Mouse (Mus musculus) hematopoietic stem cell, adult 5-6 weeks (primary cell): ENCODE data around the gene Prr12. TPM values are rescaled to one million over a fixed set of nuclear protein-coding genes. Genes with fewer than 3 reads are reported as not detected.
"Not testable (repeated sequence)": the region's sequence is repeated elsewhere in the genome, so short reads cannot be mapped to it uniquely, and the experiment has no call there.

Experiments
- ATAC-seq, 2 experiments: fragments of 125-278 bp in 1 of 2; replicated peaks in 1 of 2; 2 replicates each; pipeline ENCODE4 v1.8.0; 2016 to 2017; ENCODE audit warnings: inconsistent platforms in 2 of 2, mild to moderate bottlenecking in 2 of 2, moderate number of reproducible peaks in 2 of 2, low read depth in 1 of 2, moderate TSS enrichment in 1 of 2; ENCODE audit not compliant: low FRiP score in 2 of 2, poor library complexity in 2 of 2, severe bottlenecking in 2 of 2, insufficient read depth in 1 of 2, low TSS enrichment in 1 of 2
- total RNA-seq: library from RNA; stranded (forward); fragments of 172-1452, 232-1000 nt; gene quantifications from 2 replicates; pipeline ENCODE4 v1.2.3, GENCODE M21; 2017

The Prr12 gene
- total RNA-seq, 1 experiment from 2014 or later, result 3.9 TPM

GRCm38 (mm10) chr7:45038411-45038810 is 14.3 kb downstream of the Prr12 start:
- no peak for ATAC-seq

- peak; percentile 68 to 70; a peak in 3 of 4 replicates for ATAC-seq
These were observed 14.8 kb downstream of the Prr12 start for GRCm38 (mm10) chr7:45037720-45038361.

GRCm38 (mm10) chr7:45036702-45037101 is 16.0 kb downstream of the Prr12 start:
- no peak for ATAC-seq

GRCm38 (mm10) chr7:45035631-45036030 is 17.1 kb downstream of the Prr12 start:
- ATAC-seq, result no peak

GRCm38 (mm10) chr7:45033722-45034359 is 18.8 kb downstream of the Prr12 start:
- no peak for ATAC-seq

- no peak for ATAC-seq
These were observed 21.8 kb downstream of the Prr12 start for GRCm38 (mm10) chr7:45030857-45031256.

GRCm38 (mm10) chr7:45029995-45030394 is 22.7 kb downstream of the Prr12 start:
- no peak for ATAC-seq

GRCm38 (mm10) chr7:45028351-45028750 is 24.3 kb downstream of the Prr12 start:
- no peak for ATAC-seq

- ATAC-seq, result no peak
These were observed 24.9 kb downstream of the Prr12 start for GRCm38 (mm10) chr7:45027761-45028160.

- ATAC-seq, result no peak
These were observed 26.4 kb downstream of the Prr12 start for GRCm38 (mm10) chr7:45026256-45026655.

GRCm38 (mm10) chr7:45025601-45026220 is 27.0 kb downstream of the Prr12 start:
- no peak for ATAC-seq

GRCm38 (mm10) chr7:45024281-45025248 is 28.1 kb downstream of the Prr12 start:
- ATAC-seq, result no peak

GRCm38 (mm10) chr7:45023711-45024110 is 29.0 kb downstream of the Prr12 start:
- ATAC-seq, result not testable (repeated sequence)

GRCm38 (mm10) chr7:45020225-45020624 is 32.5 kb downstream of the Prr12 start:
- ATAC-seq, result no peak

- ATAC-seq, result no peak
These were observed 33.6 kb downstream of the Prr12 start for GRCm38 (mm10) chr7:45019031-45019571.

- peak; percentile 80 to 88 for ATAC-seq
These were observed 35.2 kb downstream of the Prr12 start, which contains the start of gene Rras for GRCm38 (mm10) chr7:45017242-45018061. Rras (plus strand) TSS chr7:45017961.
